Mouse (Mus musculus) adrenal gland, adult 8-10 months (tissue): ENCODE data around the gene Acy3. TPM values are rescaled to one million over a fixed set of nuclear protein-coding genes. Genes with fewer than 3 reads are reported as not detected.
"Not testable (repeated sequence)": the region's sequence is repeated elsewhere in the genome, so short reads cannot be mapped to it uniquely, and the experiment has no call there.

ENCODE experiments used
- DNase-seq: peaks from one replicate; pipeline ENCODE4 v3.0.0; 2022
- total RNA-seq, 4 experiments: library from RNA; stranded (reverse); gene quantifications; 2 replicates each; pipeline ENCODE4 v1.2.4; 2022

Acy3 gene
- 10 to 100 TPM; 17.9 to 37.7 (median 23.4) TPM for total RNA-seq

DNA sequence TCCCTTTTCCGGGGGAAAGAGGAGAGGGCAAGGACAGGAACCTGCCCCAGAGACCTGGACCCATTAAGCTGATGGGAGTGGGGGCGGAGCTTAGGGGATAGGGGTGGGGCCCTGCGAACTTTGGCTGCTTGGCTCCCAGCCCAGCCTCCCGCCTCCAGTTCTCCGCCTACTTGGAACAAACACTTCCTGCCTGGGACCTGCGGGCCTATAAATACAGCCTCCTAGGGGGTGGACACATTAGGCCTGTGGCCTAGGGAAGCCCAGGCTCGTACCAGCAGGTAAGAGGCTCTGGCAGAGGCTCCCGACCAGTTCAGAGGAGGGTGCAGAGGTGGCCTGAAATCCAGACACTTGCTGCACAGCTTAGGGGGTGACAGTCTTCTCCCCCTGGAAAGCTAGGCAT lies at the start of gene Acy3:
Gene Acy3, plus strand, starts transcription at position 237 of the 400 bp plus-strand sequence.
- peak; percentile 83 for DNase-seq

DNA sequence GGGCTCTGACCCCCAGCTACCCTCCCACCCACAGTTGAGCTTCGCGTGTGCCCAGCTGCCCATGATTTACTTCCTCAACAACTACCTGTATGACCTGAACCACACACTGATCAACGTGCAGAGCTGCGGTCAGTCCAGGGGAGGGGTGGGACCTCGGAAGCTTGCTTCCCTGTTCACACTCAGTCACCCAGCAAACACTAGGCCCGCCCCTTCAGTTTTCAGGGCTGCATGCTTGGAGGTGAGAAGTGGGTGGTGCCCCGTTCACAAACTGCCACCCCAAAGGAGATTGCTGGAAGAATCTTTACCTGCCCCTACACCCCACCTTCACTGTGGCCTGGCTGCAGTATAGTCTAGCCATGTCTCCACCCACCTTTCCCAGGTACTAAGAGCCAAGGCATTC lies 44.1 kb upstream of the Acy3 start:
- no peak for DNase-seq

DNA sequence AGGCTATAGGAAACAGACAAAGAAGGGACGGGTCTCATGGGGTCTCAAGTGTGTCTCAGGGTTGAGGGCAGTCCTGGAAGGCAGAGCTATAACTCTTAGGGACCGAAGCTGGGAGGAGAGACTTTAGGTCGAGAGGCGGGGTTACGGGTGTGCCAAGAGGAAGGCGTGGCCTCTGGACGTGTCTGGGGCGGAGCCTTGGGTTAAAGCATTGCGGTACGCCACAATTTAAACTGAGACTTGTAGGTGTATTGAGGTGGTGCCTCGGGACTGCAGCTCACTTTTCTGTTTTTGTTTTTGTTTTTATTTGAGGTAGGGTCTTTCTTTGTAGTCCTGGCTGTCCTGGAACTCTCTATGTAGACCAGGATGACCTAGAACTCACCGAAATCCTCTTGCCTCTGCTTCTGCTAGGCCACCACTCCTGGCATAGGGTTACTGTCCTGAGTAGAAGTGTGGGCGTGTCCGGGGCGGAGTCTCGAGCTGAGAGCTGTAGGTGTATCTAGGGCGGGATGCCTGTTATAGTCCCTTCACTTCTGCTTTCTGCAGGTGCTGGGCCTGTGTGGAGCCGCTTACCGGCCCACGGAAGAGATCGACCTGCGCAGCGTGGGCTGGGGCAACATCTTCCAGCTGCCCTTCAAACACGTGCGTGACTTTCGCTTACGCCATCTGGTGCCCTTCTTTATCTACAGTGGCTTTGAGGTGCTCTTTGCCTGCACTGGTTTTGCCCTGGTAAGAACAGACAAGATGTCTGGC lies 43.2 kb upstream of the Acy3 start:
- DNase-seq: no peak

DNA sequence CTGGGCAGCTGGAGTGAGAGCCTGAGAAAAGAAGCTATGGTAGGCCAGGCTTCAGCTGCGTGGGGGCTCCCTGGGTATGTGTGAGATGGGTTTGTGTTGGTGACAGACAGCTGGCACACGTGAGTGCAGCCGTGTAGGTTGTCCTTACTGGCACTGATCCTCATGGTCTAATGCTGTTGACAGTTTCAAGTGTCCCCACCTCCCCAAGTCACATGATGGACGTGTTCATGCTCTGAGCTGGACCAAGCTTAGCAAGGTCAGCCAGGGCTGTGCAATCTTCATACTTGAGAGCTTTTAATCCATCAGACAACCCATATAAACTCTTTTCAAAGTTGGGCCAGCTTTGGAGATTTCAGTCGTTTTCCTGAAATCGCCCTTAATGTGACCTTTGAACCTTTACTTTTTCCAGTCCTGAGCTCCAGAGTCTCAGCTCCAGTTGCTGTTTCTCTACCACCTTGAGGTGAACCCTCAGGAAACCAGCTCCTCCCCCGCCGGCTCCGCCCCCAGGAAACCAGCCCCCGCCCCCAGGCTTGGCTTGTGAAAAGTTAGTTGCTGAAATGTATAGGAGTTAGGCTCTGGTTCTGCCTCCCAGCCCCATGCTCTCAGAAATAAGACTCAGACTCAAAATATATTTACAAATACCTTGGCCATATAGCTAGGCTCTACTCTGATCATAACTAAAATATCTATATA lies 40.4 kb upstream of the Acy3 start:
- no peak for DNase-seq

DNA sequence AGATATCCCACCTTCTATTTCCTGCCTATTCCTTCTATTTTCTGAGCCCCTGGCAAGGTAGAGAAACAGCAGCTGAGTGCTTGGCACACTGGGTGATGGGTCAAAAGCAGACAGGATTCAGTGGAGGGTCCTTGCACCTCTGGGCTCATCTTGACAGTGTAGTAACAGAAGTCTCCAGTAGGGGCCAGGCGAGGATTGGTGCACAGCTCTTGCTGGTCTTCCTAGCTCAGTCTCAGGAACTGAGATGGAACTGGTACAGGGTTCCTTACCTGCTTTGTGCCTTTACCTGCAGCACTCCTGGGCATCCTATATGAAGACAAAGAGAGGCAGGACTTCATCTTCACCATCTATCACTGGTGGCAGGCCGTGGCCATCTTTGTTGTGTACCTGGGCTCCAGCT lies 39.7 kb upstream of the Acy3 start:
- DNase-seq: no peak

DNA sequence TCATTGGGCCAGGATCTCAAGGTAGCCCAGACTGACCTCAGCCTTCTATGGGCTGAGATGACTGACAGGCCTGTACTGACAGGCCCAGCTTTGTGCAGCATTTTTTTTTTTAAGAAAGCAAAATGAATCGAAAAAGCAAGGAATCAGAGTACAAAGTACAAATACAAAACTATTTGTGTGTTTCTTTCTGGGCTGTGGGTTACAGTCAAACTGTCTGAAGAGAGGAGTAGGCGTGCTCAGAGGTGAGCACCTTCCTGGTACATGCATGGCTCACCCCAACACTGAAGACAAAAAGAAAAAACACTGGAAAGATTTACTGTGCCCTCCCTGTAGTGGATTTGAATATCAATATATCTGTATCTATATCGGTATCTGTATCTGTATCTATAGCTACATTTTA lies 38.6 kb upstream of the Acy3 start:
- DNase-seq: no peak

DNA sequence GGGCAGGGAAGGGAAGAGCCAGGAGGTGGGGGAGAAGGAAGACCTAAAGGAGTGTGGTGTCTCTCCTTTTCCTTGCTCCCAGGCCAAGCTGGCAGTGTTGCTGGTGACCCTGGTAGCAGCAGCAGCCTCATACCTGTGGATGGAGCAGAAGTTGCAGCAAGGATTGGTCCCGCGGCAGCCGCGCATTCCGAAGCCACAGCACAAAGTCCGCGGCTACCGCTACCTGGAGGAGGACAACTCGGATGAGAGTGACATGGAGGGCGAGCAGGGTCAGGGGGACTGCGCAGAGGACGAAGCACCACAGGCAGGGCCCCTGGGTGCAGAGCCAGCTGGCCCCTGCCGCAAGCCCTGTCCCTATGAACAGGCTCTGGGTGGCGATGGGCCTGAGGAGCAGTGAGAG lies 37.8 kb upstream of the Acy3 start:
- DNase-seq: no peak

DNA sequence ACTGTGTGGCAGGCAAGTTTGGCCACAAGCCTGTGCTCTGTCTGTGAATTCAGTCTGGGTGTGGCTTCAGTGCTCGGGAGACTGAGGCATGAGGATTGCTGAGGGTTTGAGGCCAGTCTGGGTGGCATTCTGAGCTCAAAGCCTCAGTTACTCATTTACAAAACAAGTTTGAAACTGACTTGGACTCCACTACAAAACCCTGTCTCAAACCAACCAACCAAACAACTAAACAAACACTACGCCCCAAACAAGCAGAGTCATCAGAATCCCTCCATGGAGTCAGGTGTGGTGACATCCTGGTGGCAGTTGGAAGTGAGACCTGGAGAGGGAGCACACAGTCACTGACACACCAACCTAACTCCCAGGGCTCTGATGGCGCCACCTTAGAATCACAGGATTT lies 36.0 kb upstream of the Acy3 start:
- DNase-seq: no peak

DNA sequence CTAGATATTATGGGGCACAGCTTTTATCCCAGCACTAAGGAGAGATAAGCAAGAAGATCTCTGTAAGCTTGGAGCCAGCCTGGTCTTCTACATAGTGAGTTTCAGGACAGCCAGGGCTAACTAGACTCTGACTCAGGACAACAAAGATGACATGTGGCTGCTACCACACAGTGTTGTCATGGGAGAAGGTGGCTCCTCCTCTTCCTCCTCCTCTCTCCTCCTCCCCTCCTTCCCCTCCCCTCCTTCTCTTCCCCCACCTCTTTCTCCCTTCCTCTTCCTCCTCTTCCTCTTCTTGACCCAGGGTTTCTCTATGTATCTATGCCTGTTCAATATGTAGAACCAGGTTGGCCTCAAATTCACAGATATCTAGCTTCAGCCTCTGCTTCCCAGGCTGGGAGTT lies 34.9 kb upstream of the Acy3 start:
- DNase-seq: no peak

DNA sequence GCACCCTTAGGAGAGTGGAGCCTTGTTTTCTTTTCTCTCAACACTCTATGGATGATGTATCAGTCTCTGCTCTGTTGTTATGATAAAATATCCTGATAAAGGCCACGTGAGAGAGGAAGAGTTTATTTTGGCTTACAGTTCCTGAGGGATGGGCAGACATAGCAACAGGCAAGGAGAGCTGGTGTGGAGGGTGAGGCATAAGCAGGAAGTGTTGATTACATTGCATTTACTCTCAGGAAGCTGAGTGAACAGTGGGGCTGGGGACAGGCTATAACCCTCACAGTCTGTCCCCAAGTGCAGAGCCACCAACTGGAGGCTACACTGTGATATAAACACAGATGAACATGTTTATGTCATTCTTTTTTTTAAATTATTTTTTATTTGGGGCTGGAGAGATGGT lies 34.3 kb upstream of the Acy3 start:
- no peak for DNase-seq

DNA sequence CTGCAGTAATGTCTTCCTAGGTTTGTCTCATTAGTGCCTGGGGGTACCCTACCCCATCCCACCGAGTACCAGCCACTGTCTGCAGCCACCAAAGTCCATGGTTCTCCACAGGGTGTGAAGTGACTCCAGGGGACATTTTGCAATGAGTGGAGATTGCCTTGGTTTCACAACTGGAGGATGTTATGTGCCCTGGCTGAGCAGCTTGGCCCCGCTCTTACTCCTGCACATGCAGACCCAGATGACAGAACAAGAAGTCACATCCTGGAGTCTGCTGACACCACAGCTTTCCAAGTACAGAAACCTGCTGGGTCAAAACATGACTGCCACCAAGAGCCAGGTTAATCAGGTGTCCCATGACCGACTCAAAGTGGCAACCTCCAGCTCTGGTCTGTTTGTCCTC lies 31.3 kb upstream of the Acy3 start:
- DNase-seq: peak; percentile 30

DNA sequence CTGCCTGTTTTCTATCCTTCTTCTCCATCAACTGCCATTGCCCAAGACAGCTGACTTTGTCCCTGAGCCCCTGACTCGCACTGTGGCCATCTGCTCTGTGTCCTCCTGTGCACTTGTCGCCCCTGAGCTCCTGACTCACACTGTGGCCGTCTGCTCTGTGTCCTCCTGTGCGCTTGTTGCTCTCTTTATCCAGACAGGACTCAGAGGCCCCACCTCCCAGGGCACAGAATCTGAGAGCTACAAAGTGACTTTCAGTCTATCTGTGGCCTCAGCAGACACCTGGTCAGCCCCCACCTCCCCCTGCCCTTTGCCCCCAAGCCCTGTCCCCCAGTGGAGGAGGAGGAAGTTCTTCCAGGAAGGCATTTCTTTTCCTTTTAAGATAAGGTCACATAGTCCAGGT lies 30.6 kb upstream of the Acy3 start:
- DNase-seq: no peak

DNA sequence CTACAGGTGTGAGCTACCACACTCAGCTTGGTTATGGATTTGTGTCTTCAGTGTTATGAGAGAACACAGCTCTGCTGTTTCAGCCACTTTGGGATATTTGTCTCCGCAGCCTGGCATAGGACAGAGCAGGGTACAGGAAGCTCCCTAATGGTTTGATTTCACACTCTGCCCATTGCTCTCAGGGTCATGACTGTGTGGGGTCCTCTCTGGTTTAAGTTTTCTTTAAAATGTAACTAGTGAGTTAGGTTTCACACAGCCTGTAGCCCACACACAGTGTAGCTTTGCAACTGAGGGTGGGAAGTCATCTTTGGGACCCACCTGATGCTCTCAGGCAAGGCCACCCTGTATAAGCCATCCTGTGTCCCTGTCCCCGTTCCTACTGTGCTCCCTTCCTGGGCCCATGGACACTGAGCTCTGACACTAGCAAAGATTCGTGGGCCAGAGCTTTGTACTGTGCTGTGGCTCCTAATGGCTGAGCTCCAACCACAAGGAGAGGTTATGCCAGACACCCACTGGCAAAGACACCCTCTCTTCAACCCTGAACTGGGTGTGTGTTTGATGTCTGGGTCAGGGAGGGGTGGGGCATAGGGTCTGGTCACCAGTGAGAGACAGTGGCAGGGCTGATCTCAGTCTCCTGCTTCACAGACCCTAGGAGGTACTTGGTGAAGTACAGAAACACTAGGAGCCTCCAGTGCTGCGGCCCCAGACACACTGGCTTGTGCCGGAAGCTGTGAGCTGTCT lies 28.9 kb upstream of the Acy3 start:
- DNase-seq: not testable (repeated sequence)

DNA sequence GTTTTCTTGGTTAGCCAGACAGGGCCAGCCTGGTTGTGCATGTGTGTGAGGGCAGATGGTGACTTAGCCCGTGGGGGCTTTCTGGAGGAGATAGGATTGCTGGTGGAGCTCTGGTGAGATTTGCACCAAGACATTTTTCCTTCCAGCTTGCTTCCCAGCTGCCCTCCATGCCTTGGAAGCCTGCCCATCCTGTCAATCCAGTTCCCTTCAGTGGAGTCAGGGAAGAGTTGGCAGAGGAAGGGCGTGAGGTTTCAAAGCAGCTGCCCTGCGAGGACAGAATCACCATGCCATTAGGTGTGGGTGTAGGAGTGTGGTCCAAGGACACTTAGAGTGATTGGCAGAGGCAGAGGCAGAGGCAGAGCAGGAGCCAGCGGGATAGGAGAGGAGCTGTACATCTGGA lies 27.9 kb upstream of the Acy3 start, which contains the start of gene Aldh3b3:
Gene Aldh3b3, plus strand, starts transcription at position 176 of the 400 bp plus-strand sequence.
- DNase-seq: no peak

DNA sequence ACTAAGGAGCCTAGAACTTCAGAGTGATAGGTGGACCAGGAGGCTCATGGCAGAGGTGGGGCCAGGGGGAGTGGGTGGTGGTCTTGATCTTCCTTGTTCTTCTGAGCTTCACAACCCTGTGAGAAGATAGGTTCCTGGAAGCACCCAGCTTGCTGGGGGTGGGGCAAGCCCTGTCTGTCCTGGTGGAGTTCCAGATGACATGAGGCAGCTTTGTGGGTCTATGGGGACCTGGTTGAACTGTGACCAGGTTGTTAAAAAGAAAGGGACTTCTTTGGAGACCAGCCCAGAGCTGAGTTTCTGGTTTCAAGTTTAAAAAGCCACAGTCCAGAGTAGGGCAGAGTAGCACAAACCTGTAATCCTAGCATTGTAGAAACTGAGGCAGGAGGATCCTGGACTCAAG lies 27.3 kb upstream of the Acy3 start:
- DNase-seq: no peak

DNA sequence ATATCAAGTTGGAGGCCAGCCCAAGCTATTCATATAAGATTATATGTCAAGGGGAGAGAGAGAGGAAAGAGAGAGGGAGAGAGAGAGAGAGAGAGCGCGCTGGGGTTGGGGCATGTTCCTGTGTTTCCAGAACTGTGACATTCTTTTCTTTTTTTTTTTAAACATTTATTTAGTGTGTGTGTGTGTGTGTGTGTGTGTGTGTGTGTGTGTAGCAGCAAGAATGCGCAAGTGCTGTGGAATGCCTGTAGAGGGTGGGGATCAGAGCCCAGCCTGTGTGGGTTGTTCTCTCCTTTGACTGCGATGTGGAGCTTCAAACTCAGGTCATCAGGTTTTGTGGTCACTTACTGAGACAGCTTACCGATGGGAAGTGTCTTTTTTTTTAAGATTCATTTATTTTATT lies 26.2 kb upstream of the Acy3 start:
- DNase-seq: no peak

DNA sequence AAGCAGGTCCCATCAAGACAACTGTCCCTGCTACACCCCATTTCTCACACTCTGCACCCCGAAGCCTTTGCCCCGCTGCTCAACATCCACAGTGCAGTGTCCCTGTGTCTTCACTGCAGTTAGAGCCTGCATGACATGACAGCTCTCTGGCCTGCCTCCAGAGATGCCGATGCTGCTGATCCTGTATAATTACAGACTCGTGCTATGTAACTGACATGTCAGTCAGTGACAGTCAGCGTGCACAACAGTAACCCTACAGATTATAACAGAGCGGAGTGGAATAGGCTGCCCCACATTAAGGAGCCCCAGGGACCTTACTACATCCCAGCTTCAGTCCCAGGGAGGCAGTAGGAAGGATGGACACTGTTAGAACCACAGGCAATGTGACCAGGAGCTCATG lies 24.6 kb upstream of the Acy3 start:
- DNase-seq: not testable (repeated sequence)

DNA sequence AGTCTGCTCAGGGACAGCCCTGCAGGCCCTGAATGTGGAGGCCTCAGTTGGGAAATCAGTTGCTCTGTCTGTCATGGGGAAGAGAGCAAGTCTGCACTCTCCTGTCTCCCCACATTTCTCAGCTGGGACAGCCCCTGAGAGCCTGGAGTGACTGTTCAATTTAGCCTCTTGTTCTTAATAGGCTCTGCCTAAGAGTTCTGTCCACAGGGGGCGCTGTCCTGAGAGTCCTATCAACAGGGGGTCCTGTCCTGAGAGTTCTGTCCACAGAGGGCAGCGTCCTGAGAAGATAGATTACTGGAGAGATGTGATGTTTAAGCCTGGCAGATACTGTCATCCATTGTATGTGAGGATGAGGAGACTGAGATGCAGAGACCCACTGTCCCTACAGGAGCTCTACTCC lies 23.9 kb upstream of the Acy3 start:
- DNase-seq: no peak

DNA sequence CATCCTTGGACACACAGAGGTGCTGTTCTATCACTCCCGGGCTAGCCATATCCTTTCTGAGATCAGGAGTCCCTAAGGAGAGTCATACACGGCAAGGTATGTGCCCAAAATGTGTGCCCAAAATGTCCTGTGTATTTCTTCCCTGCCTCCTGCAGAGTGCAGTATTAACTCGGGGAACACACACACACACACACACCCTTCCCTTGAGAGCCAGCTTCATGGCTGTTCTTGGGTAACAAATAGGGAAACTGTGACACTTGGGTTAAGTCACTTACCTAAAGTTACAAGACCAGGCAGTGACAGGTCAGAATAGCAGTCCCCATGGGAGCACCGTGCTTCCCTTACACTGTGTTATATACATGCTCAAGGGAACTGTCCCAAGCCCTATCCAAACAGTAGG lies 22.3 kb upstream of the Acy3 start:
- DNase-seq: no peak

DNA sequence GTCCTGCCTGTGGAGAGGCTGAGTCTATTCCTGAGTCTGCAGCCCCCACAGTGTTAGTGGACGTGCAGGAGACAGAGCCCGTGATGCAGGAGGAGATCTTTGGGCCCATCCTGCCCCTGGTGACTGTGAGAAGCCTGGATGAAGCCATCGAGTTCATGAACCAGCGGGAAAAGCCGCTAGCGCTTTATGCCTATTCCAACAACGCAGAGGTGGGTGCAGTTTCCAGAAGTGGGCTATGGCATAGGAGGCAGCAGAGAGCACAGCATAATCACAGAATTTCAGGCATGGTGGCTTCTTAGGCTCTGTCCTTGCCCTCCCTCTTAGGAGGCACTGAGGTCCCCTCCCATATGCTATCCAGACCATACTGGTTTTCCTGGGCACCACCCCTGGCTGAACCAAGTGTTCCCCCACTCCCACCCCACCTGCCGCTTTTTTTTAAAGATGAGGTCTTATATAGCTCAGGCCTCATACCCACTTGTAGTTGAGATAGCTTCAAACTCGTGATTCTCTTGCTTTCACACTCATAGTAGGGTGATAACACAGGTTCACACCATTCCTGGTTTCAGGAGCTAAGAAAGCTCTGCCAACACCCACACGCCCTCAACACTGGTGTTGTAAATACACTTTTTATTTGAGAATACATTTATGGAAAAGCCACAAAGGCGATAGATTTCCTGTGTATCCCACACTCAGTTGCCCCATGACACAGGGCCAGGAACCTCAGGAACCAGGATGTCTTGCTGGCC lies 19.9 kb upstream of the Acy3 start:
- DNase-seq: no peak

DNA sequence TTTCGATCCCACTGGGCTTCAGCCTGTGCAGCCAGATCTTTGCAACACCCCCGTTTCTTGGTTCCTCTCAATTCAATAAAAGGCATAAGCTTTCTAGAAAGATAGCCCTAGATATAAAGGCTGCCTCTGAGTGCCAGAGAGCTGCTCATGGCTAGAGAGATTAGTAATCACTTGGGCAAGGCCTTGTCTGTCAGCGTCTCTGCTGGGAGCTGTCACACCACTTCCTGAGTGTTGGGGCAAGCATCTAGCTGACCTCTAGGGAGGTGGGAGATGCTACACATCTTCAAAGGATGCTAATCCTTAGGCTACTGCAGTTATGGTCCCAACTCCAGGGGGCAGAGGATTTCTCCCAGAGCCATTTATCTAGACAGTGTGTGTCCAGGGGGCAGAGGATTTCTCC lies 19.1 kb upstream of the Acy3 start:
- DNase-seq: no peak

DNA sequence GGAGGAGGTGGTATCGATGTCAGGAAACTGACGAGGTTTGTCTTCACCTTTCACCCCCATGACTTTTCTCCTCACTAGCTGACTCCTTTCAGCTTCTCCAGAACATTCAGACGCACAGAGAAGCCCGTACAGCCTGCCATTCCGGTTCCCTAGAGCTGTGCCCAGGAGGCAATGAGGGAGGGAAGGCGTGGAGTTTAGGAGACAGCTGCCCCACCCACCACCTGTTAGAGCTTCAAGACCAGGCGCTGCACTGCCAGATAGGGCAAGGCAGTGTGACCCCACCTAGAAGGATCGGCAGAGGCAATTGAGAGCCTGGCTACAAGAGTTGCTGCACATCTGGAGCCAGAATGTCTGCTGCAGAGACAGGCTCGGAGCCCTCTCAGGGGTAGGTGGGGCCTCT lies 14.1 kb upstream of the Acy3 start, which contains the start of gene Aldh3b2:
Gene Aldh3b2, plus strand, starts transcription at position 100 of the 400 bp plus-strand sequence.
- DNase-seq: no peak

DNA sequence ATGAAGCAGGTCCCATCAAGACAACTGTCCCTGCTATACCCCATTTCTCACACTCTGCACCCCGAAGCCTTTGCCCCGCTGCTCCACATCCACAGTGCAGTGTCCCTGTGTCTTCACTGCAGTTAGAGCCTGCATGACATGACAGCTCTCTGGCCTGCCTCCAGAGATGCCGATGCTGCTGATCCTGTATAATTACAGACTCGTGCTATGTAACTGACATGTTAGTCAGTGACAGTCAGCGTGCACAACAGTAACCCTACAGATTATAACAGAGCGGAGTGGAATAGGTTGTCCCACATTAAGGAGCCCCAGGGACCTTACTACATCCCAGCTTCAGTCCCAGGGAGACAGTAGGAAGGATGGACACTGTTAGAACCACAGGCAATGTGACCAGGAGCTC lies 11.8 kb upstream of the Acy3 start:
- not testable (repeated sequence) for DNase-seq
